Mouse (Mus musculus) cerebellum, adult 11-12 months (tissue): ENCODE measurements at regions not wholly inside any gene's neighbourhood (a gene's known extent, or its start where the extent isn't known, plus 50 kb on each side); places are given as distances from the start of the nearest gene placed in this dataset.
A peak's percentile ranks its signal among the peaks of the same experiment; 100 is the strongest.

Experiments
- DNase-seq: peaks from one replicate; pipeline ENCODE4 v3.0.0; 2022

GRCm38 (mm10) chr14:31946032-31946431, 82.8 kb upstream of the Galnt15 start:
- no peak for DNase-seq

DNA sequence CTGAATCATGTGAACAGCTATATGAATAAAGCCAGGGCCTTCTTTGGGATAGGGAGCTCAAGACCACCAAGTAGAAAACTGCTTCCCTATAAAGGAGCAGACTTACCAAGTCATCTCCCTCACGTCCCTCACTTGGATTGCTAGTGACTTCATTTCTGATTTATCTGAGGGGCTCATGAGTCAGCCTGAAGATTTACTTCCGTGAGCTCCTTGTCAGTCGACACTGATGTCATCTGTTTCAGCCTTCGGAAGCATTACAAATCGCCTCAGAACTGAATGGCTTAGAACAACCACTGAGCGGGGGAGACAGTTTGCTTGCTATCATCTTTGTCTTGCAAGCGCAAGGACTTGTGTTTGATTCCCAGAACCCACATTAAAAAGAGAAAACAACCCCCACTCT, 81.5 kb upstream of the Galnt15 start:
- no peak for DNase-seq

DNA sequence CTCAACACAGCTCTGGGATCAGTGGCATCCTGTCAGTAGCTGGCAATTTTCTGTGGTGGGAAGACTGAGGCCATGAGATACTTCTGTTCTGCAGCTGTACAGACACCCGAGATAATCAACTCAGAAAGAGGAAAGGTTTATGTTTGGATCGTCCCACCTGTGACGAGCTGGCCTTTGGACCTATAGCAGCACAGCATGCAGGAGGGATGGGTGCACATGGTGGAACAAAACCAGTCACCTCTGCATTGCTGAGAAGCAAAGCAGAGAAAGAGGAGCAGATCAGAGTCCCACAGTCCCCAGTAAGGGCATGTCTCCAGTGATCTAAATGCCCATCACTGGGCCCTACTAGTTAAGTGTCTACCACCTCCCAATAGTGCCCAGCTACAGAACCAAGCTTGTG, 76.9 kb upstream of the Galnt15 start:
- no peak for DNase-seq

- no peak for DNase-seq
Measured at GRCm38 (mm10) chr14:31953783-31954182, 75.0 kb upstream of the Galnt15 start.

- DNase-seq: peak; percentile 81
Measured at GRCm38 (mm10) chr14:31954945-31955344, 73.8 kb upstream of the Galnt15 start.

DNA sequence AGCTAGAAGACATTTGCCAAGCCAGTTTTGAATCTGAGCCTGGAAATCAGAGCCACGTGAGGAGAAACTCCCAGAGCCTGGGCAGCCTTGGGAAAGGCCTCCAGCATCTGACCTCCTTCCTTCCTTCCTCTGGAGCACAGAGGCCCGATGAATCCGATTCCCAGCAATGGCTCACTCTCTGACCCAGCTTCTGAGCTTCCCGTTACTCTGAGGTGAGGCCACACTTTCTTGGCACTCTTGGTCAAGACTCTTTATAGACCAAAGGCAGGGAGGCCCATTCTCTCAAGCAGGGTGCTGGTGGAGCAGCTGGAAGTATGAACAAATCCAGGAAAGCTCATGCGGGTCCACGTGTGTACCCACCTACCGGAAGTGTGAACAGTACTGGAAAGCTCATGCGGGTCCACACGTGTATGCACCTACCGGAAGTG, 71.6 kb upstream of the Galnt15 start:
- DNase-seq: no peak

DNA sequence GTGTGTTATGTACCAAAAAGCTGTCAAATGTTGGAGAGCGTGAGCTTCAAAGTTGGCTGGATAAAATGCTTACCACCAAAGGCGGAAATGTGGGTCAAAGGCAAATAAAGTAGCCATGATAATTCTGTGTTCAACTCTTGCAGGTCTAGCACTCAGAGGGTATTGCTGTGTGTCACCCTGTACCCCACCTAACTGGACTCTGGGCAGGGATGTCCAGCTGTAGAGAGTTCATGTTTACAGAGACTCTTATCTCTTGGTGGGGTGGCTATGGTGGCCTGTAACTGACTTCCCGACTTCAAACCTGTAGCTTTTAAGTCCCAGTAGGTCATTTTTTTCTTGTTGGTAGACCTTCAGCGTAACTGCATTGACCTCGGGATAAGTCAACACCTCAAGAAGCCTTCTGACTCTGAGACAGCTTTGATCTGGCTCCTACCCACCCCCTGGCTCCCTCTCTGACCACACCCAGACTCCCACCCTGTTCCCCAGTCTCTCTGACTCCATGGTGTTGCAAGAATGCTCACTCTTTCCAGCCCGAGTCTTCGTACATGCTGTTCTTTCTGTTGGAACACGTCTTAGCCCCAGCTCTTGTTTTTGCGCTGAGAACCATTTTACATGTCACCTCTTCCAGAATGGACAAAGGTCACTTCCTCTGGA, 68.5 kb upstream of the Galnt15 start:
- no peak for DNase-seq

DNA sequence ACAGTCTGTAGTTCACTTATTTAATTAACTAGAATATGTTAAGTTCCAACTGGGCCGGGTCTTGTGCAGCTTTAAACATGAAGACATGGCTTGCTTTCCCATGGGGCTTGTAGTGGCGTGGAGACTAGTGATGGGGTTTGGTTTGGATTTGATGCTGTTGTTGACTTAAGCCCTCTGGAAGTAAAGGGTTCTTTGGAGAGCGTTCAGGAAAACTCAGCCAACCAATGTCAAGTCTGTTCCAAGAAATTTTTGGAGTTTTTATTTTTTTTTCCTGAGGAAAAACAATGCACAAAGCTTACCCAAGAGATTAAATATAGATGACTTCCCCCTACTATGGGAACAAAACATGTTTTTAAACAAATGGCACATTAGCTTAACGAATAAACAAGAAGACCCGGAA, 67.3 kb upstream of the Galnt15 start:
- no peak for DNase-seq

- no peak for DNase-seq
Measured at GRCm38 (mm10) chr14:31963131-31963911, 65.5 kb upstream of the Galnt15 start.

DNA sequence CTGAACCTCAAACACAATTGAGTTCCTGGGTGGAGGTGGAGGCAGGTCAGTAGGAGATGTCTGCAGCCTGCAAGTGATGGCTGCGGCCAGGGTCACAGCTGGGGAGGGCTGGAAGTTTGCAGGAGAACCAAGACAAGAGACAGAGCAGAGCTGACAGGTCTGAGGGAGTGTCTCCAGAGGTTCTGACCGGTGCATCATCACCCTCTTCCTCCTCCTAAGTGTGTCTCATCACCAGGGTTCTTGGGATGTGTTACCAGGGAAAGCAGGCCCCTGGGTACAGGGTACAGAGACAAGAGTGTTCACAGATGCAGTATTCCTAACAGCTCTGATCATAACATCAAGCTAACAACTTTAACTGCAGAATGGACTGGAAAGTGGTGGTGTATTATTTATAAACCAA, 64.7 kb upstream of the Galnt15 start:
- no peak for DNase-seq

DNA sequence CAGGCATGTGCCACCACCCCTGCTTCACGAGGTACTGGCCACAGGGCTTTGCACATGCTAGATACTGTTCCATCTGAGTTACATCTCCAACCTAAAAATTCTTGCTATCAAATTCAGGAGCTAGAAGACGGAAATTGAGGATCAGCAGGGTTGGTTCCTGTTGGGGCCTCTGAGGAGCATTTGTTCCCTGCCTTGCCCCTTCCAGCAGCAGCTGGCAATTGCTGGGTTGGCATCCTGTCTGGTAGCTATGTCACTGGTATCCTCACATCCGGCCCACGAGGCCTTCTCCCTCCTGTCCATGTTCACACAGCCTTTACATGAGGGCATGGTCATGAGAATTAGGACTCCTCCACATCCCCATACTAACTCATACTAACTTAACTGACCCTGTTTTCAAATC, 64.0 kb upstream of the Galnt15 start:
- no peak for DNase-seq

DNA sequence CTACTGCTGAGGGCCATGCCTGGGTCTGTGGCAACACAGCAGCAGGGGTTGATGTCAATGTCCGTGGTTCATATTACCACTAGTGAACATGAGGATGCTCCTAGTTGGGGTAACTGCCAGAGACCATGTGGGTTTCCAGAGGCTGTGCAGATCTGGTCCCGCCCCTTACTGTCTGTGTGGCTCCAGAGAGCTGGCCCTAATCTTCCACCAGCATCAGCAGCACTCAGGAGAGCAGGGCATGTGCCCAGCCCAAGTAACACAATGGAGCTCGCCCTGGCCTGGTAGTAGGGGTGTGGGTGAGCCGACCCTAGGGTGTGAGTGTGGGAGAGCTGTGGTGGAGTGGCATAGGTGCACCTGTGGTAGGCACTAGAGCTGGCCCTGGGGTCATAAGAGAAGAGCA, 59.3 kb upstream of the Galnt15 start:
- DNase-seq: no peak

- peak; percentile 35 for DNase-seq
Measured at GRCm38 (mm10) chr14:31970245-31970830, 58.5 kb upstream of the Galnt15 start.

- DNase-seq: no peak
Measured at GRCm38 (mm10) chr14:31970851-31971250, 57.9 kb upstream of the Galnt15 start.

DNA sequence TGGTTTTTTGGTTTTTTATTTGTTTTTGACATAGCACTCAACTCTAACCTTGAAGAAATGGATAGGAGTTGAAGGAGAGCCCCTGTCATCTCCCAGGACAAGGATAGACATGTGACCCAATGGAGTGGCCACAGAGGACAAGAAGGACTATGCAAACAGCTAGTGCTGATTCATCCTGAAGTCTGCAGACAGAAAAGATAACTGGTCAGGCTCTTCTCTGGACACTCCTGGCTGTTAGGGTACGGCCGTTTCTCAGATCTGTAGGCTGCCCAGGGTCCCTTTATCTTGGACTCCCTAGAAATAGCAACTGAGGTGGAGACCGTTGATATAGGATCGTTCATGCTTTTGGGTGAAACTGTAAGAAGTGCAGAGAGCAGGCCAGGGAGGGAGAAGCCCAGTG, 55.1 kb upstream of the Galnt15 start:
- no peak for DNase-seq

DNA sequence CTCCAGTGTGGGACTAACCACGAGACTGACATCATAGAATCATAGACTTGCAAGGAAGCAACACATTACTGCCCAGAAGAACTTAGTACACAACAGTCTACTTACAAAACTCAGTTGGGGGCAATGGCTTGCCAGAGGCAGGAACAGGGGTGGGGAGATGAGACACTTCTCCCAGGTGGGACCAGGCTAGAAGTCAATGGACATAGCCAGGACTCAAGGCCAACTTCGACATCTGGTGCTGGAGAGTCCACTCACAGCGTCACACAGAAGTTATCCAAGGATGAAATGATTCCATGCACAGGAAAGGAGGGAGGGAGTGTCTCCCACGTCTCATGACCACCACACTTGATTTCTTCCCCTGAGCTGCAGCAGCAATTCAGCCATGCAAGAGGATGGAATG, 50.6 kb upstream of the Galnt15 start:
- DNase-seq: no peak

DNA sequence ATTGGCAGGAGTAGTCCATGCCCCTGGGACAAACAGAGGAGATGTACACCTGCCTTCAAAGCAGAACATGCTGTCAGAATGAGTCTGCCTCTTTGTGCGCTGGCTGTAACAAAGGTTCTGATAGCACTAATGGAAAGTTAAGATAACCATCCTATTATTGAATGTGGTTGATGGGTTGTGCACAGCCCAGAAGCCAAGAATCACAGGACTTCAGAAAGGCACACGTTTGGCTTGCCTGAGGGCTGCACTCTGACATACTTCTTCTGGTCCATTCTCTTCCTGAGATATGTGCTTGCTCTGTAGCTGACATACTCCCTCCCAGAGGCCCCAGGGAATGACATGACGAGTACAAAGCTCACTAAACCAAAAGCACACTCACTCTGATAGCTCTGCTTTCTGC, 50.1 kb upstream of the Galnt15 start:
- DNase-seq: no peak
